Mouse (Mus musculus) embryonic fibroblast, embryonic 13.5 days (primary cell): ENCODE data around the gene Card9. TPM values are rescaled to one million over a fixed set of nuclear protein-coding genes. Genes with fewer than 3 reads are reported as not detected.

Experiments used
- H3K27ac ChIP-seq: 2 replicates; pipeline ENCODE4 v1.5.1; 2012; ENCODE audit warnings: low read length, control low read depth, inconsistent platforms; ENCODE audit not compliant: insufficient read depth
- H3K4me1 ChIP-seq: 2 replicates; pipeline ENCODE4 v1.6.1; 2011; ENCODE audit warnings: low read length; ENCODE audit not compliant: control insufficient read depth, insufficient read depth
- H3K4me3 ChIP-seq: 2 replicates; pipeline ENCODE4 v1.5.1; 2011; ENCODE audit warnings: mild to moderate bottlenecking, control low read depth, low read length; ENCODE audit not compliant: insufficient read depth
- CTCF ChIP-seq: IDR thresholded peaks from 2 replicates; pipeline ENCODE4 v1.5.1; 2011; ENCODE audit warnings: mild to moderate bottlenecking, control low read depth, low read length, moderate library complexity, borderline replicate concordance; ENCODE audit not compliant: insufficient read depth
- POLR2A ChIP-seq: IDR thresholded peaks from 2 replicates; pipeline ENCODE4 v1.6.1; 2011; ENCODE audit warnings: low read depth, mild to moderate bottlenecking, control low read depth, low read length, moderate library complexity
- polyA plus RNA-seq: library from polyadenylated mRNA; stranded (reverse); fragments of >200 nt; gene quantifications from 2 replicates; pipeline ENCODE4 v1.2.4, GENCODE M21; 2011; ENCODE audit warnings: low read depth; ENCODE audit not compliant: missing spikeins, insufficient read length

The Card9 gene
- polyA plus RNA-seq, 1 experiment: not detected

DNA sequence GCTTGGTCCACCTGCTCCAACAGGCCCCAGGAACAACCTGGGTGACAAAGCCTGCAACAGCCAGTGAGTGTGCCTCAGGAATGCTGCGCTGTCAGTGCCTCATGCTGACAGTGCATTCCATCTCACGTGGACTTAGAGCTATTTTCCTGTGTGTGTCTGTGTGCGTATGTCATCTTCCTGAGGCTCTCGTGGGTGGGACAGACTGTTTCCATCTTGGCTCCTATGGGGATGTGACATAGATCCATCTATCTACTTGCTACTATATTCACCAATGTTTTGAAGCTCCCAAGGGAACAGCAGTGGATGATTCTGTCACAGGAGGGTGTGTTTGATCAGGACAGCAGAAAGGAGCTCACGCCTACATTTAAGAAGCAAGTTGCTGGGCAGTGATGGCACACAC lies 48.8 kb downstream of the Card9 start:
- H3K27ac ChIP-seq: no peak overlapping the region
- peaks cover 9% of the 10 kb centered on the region for H3K4me1 ChIP-seq
- TF ChIP-seq POLR2A (no peak), CTCF (no peak)
- H3K4me3 ChIP-seq: no peak overlapping the region

GRCm38 (mm10) chr2:26309739-26310138 lies 51.0 kb downstream of the Card9 start:
- Histone ChIP-seq H3K27ac (peak overlapping the region; percentile 90), H3K4me1 (peaks cover 8% of the 10 kb centered on the region), H3K4me3 (no peak overlapping the region)
- no peak; the same call in 1 of the 2 replicates for TF ChIP-seq POLR2A
- no peak for TF ChIP-seq CTCF

- Histone ChIP-seq H3K27ac (no peak overlapping the region), H3K4me3 (no peak overlapping the region), H3K4me1 (peaks cover 5% of the 10 kb centered on the region)
- TF ChIP-seq POLR2A: no peak
- no peak for TF ChIP-seq CTCF
Measured at GRCm38 (mm10) chr2:26306702-26307101, 54.0 kb downstream of the Card9 start.

DNA sequence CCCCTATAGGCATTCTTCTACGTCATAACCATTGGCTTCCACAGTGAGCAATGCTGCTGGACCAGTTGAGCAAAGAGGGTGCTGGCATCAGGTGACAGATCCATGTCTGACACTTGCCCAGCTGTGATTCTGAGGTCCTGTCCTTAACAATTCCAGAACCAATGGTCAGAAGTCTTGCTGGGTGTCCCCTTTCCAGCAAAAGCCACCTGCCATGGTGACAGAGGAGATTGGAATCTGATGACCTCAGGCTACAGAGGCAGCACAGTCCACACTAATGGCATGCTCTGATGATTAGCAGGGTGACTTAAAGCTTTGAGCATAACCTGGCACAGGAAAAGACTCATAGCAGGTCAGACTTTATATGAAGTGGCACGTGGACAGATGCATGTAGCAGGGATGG lies 55.2 kb downstream of the Card9 start:
- H3K4me3 ChIP-seq: no peak overlapping the region
- H3K4me1 ChIP-seq: peaks cover 5% of the 10 kb centered on the region
- TF ChIP-seq CTCF (no peak), POLR2A (no peak)
- H3K27ac ChIP-seq: no peak overlapping the region

- Histone ChIP-seq H3K4me1 (no peaks in the 10 kb centered on the region; the same call in 1 of the 2 replicates), H3K27ac (no peak overlapping the region), H3K4me3 (no peak overlapping the region)
- no peak for TF ChIP-seq CTCF
- no peak for TF ChIP-seq POLR2A
Measured at GRCm38 (mm10) chr2:26304711-26305110, 56.0 kb downstream of the Card9 start.

Other genes starting within 250 kb of the Card9 start
- gene Nacc2, start 237.7 kb downstream of the Card9 start, polyA plus RNA-seq: 21.1 and 23.1 TPM in 2 replicates
- gene Lhx3, start 152.6 kb downstream of the Card9 start, polyA plus RNA-seq: not detected in 2 replicates
- 19.5 and 19.9 TPM in 2 replicates for gene Qsox2, start 123.4 kb downstream of the Card9 start, polyA plus RNA-seq
- not detected in 2 replicates for gene Ccdc187, start 66.4 kb downstream of the Card9 start, polyA plus RNA-seq
- 22.1 and 26.8 TPM in 2 replicates for gene Gpsm1, start 45.4 kb downstream of the Card9 start, polyA plus RNA-seq
- 18.2 and 21.2 TPM in 2 replicates for gene Dnlz, start 8.8 kb downstream of the Card9 start, polyA plus RNA-seq
- 17.2 and 27.4 TPM in 2 replicates for gene Snapc4, start 19.7 kb upstream of the Card9 start, polyA plus RNA-seq
- 75.7 and 76.1 TPM in 2 replicates for gene Entr1, start 28.4 kb upstream of the Card9 start, polyA plus RNA-seq
- 100 and 101 TPM in 2 replicates for gene Pmpca, start 28.4 kb upstream of the Card9 start, polyA plus RNA-seq
- gene Inpp5e, start 48.3 kb upstream of the Card9 start, polyA plus RNA-seq: 11.6 and 17.1 TPM in 2 replicates
- gene Sec16a, start 84.3 kb upstream of the Card9 start, polyA plus RNA-seq: 59.4 and 70.1 TPM in 2 replicates
- 19.2 and 24.3 TPM in 2 replicates for gene Notch1, start 155.7 kb upstream of the Card9 start, polyA plus RNA-seq
- 11.0 and 13.7 TPM in 2 replicates for gene Egfl7, start 219.1 kb upstream of the Card9 start, polyA plus RNA-seq
- gene Gm20532, start 225.7 kb upstream of the Card9 start, polyA plus RNA-seq: not detected in 2 replicates
- gene Agpat2, start 243.5 kb upstream of the Card9 start, polyA plus RNA-seq: 21.4 and 22.4 TPM in 2 replicates